Mouse (Mus musculus) kidney, adult 2 months (tissue): ENCODE results near the gene G430095P16Rik.

Experiments
- CTCF ChIP-seq: fragments of 200-500 bp; conservative IDR thresholded peaks from 2 replicates; pipeline ENCODE4 v1.5.1; 2011; ENCODE audit warnings: low read depth, mild to moderate bottlenecking, control low read depth, low read length, moderate library complexity, mixed read lengths; ENCODE audit not compliant: insufficient read depth, insufficient read length
- POLR2A ChIP-seq: fragments of 200-500 bp; IDR thresholded peaks from one replicate; pipeline ENCODE4 v1.6.1; 2011; ENCODE audit warnings: low read depth, low read length, control low read depth

DNA sequence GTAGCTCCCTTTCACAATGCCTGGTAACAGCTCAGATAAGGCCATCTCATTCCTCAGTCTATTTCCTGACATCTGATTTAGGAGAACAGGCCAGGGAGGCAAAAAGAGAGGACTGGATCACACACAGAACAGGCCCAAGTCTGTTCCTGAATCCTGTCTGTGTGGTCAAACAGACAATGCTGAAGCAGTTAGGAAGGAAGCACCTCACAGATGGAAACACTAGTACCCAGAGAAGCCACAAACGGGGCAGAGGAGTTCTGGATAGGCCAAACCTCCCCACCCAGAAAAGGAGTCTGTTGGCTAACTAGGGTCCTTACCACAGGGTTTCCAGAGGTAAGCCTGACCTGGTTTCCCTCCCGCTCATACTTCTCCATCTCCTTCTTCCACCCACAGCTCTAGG lies 40.5 kb upstream of the G430095P16Rik start:
- TF ChIP-seq CTCF (no peak), POLR2A (no peak)
